Mouse (Mus musculus) left cerebral cortex, postnatal 25 days (tissue): ENCODE results near the gene S100a6. TPM values are rescaled to one million over a fixed set of nuclear protein-coding genes. Genes with fewer than 3 reads are reported as not detected.

Experiments used
- DNase-seq, 2 experiments: peaks; one replicate each; pipeline ENCODE4 v3.0.0; 2022; ENCODE audit warnings: low spot score in 2 of 2, mixed read lengths in 1 of 2
- intact Hi-C: fragments of 180-260 bp; cut with DNase I; formaldehyde crosslinking; loops from one replicate; pipeline ENCODE4 v1.15.1; 2025
- total RNA-seq, 2 experiments: library from RNA; stranded (reverse); gene quantifications; 2 replicates each; pipeline ENCODE4 v1.2.3; 2021

S100a6 gene
- total RNA-seq, 2 experiments from 2014 or later: 24.6 to 31.1 TPM

- DNase-seq: no peak
- intact Hi-C loops: no loop called here
Measured at GRCm38 (mm10) chr3:90598212-90598611, 14.5 kb upstream of the S100a6 start.

GRCm38 (mm10) chr3:90599401-90599800 lies 13.3 kb upstream of the S100a6 start:
- intact Hi-C loops: no loop called here
- no peak for DNase-seq

GRCm38 (mm10) chr3:90600036-90600435 lies 12.6 kb upstream of the S100a6 start:
- DNase-seq: no peak
- intact Hi-C loops: no loop called here

GRCm38 (mm10) chr3:90600458-90601195 lies 12.1 kb upstream of the S100a6 start:
- no peak for DNase-seq

GRCm38 (mm10) chr3:90601486-90602110 lies 11.1 kb upstream of the S100a6 start, which contains the start of gene Gm42674:
Gene Gm42674 (plus strand): TSS chr3:90601904.
- DNase-seq: no peak
- intact Hi-C loops: no loop called here

More at GRCm38 (mm10) chr3:90600458-90601195, 12.1 kb upstream of the S100a6 start:
- intact Hi-C loops: no loop called here

DNA sequence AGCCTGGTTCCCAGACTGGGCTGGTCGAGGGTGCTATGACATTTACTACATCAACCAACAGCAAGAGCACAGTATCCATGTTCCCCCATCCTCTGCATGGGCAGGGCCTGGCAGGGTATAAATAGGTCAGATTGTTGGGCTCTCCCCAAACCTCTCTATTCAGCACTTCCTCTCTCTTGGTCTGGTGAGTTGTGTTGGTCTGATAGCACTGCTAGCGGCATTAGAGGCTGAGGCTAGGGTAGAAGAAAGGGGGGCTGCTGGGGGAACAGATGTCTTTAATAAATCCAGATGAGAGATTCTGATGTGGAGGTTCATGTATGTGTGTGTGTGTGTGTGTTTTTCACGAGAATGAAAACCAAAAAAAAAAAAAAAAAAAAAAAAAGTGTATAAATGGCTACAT lies 9.1 kb upstream of the S100a6 start, which contains the start of gene S100a4:
Gene S100a4, plus strand, starts transcription at position 149 of the 400 bp plus-strand sequence.
- DNase-seq: no peak
- intact Hi-C loops: no loop called here

- intact Hi-C loops: no loop called here
- peak; percentile 41 to 78 for DNase-seq
Measured at GRCm38 (mm10) chr3:90604416-90604815, 8.3 kb upstream of the S100a6 start.

DNA sequence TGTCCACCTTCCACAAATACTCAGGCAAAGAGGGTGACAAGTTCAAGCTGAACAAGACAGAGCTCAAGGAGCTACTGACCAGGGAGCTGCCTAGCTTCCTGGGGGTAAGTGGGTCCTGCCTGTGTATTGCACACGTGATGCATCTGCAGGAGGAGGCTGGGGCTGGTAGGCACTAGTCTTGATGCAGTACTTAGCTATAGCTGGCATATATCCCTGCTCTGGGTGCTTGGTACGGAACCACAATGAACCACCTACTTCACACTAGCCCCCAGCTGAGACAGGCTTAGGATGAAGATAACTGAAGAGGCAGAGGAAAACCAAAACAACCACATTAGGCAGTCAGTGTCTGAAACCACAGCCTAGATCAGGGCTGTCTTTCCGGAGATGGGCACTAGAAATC lies 7.6 kb upstream of the S100a6 start:
- intact Hi-C loops: no loop called here
- peak in 1 of 2 experiments; percentile 68 for DNase-seq

- DNase-seq: no peak
- intact Hi-C loops: no loop called here
Measured at GRCm38 (mm10) chr3:90605736-90606135, 6.9 kb upstream of the S100a6 start.

- intact Hi-C loops: no loop called here
- DNase-seq: no peak
Measured at GRCm38 (mm10) chr3:90606185-90606584, 6.5 kb upstream of the S100a6 start.

- intact Hi-C loops: no loop called here
- no peak for DNase-seq
Measured at GRCm38 (mm10) chr3:90607361-90607760, 5.3 kb upstream of the S100a6 start.

- DNase-seq: no peak
- intact Hi-C loops: no loop called here
Measured at GRCm38 (mm10) chr3:90608223-90608622, 4.5 kb upstream of the S100a6 start, which contains the start of gene S100a5. Gene S100a5 (plus strand): TSS chr3:90608523.

DNA sequence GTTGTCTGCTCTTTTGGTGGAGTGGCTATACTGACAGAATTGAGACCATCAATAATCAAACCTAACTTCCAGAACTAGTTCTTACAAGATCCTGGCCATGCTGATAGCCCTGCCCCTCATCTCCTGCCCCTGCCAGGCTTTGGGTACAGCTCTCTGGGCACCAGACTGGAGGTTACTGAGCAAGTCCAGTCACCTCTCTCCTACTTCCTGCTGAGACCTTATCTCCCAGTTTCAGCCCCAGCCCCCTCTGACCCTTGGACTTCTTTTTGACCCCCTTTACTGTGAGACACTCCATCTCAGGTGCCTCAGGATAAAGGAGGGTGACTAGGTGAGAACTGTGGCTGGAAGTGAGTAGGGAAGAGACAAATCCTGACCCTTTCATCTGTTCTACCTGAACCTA lies 3.6 kb upstream of the S100a6 start:
- no peak for DNase-seq
- intact Hi-C loops: no loop called here

DNA sequence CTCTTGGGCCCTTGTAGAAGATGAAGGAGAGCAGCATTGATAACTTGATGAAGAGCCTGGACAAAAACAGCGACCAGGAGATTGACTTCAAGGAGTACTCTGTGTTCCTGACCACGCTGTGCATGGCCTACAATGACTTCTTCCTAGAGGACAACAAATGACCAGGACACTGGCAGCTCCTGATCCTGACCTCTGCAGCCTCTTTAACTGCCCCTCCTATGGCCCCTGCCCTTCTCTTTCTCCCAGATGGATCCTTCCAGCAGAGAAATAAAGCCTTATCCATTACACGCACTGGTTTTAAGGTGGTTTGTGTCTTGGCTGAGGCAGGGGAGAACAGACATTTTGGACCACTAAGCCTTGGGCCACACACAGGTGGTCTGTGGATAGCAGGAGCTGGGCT lies 1.2 kb upstream of the S100a6 start:
- intact Hi-C loops: loop anchor here (5.0 kb wide), 1 partner anchor 99 kb away; the partner anchor contains the start of genes S100a1 and S100a13
- no peak for DNase-seq

GRCm38 (mm10) chr3:90612061-90612460 lies 621 bp upstream of the S100a6 start:
- DNase-seq: peak in 1 of 2 experiments; percentile 53
- intact Hi-C loops: loop anchor here (5.0 kb wide), 1 partner anchor 100 kb away; the partner anchor contains the start of genes S100a1 and S100a13

GRCm38 (mm10) chr3:90613461-90614147 lies 922 bp downstream of the S100a6 start:
- intact Hi-C loops: loop anchor here (2.0 to 5.0 kb wide), 4 partner anchors 39 to 123 kb away; partner anchors contain the start of genes S100a1, S100a13 and Snapin
- no peak for DNase-seq

DNA sequence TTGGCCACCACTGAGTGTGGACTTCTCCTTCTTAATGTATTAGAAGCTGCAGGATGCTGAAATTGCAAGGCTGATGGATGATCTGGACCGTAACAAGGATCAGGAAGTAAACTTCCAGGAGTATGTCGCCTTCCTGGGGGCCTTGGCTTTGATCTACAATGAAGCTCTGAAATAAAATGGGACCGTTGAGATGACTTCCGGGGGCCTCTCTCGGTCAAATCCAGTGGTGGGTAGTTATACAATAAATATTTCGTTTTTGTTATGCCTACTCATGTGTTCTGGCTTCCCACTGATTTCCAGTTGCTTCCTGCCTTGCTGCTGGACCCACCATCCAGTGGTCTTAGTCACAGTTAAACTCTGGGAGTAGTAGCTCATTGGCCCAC lies 1.5 kb downstream of the S100a6 start:
- intact Hi-C loops: loop anchor here (2.0 to 5.0 kb wide), 4 partner anchors 39 to 123 kb away; partner anchors contain the start of genes S100a1, S100a13 and Snapin
- DNase-seq: no peak

DNA sequence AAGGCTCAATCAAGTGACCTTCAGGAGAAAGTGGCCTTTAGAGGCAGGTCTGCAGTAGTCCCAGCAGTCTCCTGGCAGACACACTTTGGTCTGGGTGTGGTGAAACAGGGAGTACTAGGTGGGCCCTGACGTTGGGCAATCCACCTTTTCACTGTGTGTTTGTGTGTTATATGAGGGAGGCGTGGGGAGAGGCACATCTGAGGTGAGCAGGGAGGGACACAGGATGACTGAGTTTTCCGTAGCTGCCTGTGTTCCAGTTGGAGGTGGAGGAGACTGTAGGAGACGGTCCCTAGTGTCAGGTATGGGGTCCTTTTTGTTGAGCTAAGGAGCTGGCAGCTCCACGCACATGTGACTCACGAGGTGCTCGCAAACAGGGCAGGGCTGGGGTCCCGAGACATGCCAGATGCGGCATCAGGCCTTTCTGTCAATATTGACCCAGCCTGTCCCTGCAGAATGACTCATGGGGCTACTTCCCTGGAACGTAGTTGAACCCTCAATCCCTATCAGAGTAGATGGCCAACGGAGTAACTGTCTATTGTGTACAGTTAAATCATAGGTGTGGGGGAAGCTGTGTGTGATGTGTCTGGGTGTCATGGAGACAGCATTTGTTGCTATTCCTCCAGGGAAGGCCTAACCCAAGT lies 2.0 kb downstream of the S100a6 start:
- intact Hi-C loops: loop anchor here (1.0 to 5.0 kb wide), 5 partner anchors 29 to 124 kb away; partner anchors contain the start of genes S100a1, S100a13 and Snapin
- DNase-seq: no peak

DNA sequence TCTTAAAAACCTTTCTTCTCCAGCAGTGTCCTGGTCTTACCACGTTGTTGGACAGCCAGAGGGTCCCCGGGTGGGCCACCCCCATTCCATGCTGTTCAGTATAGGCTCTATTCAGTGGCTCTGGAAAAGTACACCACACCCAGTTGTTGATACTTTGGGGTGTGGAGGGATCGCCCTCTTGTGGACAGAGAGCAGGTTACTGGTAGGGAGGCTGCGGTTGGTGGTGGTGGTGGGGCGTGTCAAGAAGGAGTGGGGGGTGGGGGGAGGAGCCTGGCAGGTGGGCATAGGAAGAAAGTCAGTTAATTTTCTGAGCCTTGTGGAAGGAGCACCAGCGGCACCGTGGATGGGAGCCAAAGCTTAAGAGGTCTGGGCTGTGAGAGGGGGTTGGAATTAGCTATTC lies 2.7 kb downstream of the S100a6 start:
- DNase-seq: peak; percentile 69 to 85
- intact Hi-C loops: loop anchor here (1.0 to 2.0 kb wide), 4 partner anchors 30 to 125 kb away; partner anchors contain the start of gene Snapin
